Mouse (Mus musculus): ENCODE measurements around the gene Vwc2l. TPM values are rescaled to one million over a fixed set of nuclear protein-coding genes. Genes with fewer than 3 reads are reported as not detected.
A peak's percentile ranks its signal among the peaks of the same experiment; 100 is the strongest.

The Vwc2l gene
- polyA plus RNA-seq (2015; fragmentation: Nextera tagmentation; extraction: Ambion mirVana): 0.07 TPM in 1 of 2 replicates, not detected in the other

DNA sequence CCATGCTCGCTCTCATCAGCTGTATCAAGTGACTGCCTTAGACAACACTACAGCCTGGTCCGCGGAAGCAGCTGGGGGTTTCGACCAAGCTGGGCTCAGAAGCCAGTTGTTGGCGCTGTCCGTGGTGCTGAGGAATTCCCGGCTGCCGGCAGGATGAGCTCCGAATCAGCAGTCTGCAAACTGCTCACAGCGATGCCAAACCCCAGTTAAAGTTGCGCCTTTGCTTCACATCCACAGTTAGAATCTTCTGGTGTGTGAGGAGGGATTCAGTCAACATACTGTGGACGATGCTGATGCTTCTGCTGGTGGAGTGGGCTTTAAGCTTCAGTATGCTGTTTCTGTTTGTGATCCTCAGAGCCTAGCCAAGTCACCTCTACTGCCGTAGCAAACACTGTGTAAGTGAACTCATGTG is at the start of gene Vwc2l:
Vwc2l (plus strand) TSS at position 61 of the 412 bp plus-strand sequence.
- peak; percentile 4 for DNase-seq (ENCODE audit: low spot score)

DNA sequence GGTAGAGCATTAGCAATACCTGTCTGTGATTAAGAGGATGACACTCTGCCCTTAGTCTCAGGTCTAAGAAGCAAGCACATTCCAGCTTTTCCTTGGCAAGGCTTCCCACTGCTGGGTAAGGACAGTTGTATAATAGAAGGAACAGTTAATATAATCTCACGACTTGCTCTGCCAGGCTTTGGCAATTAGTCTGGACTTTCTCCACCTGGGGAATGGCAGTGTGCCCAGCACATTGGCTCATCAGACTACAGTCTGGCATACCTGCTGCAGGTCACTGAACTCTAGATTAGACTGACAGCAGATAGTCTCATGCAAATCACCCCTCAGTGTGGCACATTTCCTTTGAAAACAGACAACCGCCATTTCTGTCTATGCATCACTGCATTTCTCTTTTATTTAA is 33.0 kb upstream of the Vwc2l start:
- no peak for DNase-seq (ENCODE audit: low spot score)

DNA sequence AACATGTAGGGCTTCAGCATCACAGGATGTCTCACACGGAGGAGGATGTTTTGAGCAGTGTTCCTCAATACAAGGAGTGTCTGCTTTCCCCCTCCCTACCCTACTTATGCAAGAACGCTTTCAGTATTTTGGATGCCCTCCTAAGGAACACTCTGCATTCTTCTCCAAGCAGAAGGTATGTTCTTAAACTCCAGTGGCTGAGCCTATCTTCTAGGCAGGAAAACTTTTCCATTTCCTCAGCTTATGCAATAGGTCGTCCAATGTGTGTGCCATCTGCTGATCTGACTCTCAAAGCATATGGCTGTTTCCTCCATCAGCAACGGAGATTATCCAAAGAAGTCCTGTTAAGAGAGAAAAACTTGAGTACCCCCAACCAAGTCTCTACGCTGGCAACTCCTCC is 25.2 kb upstream of the Vwc2l start:
- no peak for DNase-seq (ENCODE audit: low spot score)

DNA sequence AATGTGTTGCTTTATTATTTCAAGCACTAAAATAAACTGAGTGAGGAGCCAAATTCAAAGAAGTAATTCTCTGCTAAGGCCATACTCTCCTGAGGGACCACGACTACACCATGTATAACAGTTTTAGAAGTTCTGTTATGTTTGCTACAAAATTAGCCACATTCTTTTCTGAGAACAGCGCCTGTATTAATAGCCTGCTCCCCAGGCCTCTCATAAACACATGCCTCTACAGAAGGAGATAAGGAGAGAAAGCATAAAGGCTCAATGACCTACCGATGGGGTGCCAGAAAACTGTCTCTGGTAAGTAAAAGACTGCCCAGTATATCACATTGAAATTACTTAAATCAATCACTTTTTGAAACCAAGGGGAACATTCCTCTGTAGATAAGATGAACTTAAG is 21.6 kb upstream of the Vwc2l start:
- no peak for DNase-seq (ENCODE audit: low spot score)

DNA sequence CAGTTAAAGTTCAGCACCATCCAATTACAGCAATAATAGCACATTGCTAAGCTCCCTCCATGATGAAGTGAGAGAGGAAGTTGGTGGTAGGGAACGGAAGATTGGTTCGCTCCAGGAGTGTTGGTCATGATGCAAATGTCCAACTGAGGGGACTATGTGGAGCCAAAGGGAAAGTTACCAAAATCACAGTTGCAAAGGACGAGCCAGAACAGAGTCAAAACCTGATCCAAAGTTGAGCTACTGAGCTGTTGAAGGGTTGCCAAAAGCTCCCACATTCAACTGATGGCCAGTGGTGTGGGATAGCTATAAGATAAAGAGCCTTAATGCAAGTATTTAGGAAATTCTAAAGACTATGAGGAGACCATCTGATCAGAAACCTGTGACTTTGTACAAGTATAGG is 19.7 kb upstream of the Vwc2l start:
- DNase-seq (ENCODE audit: low spot score): no peak

DNA sequence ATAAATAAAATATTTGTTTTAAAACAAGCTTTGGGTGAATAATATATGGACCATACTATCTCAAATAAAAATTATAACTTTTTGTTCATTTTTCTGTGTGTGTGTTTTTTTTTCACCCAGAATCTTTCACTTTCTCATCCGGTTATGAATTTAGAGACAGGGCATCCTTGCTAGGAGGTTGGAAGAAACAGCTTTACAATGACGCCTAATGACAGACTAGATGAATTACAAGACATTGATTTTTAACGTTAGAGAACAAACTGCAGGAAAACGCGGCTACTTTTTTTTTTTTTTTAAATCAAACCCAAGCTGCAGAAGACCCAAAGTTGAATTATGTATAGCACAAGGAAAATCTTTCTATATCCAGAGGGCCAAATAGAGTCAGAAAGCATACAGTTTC is 470 bp upstream of the Vwc2l start:
- DNase-seq (ENCODE audit: low spot score): no peak

DNA sequence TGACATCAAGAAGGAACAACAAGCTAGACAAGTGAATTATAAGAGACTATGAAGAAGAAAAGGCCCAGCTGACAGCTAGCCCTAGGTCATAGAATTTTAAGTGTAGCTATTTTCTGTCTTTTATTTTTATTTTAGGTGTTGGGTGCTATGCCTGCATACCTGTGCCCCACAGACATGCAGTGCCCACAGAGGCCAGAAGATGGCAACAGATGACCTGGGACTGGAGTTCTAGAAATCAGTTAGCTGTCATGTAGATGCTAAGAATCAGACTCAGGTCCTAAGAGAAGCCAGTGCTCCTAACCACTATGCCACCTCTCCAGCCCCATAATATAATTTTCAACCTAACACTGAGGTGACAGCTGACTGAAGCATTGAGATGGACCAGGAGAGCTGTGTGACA is 61.6 kb downstream of the Vwc2l start:
- no peak for DNase-seq (ENCODE audit: low spot score)

DNA sequence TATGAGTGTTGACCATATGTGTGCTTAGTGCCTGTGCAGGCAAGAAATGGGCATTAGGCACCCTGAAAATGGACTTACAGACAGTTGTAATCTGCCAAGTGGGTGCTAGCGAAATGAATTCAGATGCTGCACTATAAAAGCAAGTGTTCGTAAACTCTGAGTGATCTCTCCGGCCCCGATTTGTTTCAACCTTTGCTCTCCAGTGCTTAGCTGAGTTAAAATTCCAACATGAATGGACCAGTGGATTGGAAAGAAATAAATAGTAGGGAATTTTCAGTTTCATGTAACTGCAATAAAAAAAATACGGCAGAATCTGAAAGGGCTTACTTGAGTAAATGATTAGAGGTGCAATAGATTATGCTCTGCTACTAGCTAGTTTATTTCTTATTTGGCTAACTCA is 66.1 kb downstream of the Vwc2l start:
- no peak for DNase-seq (ENCODE audit: low spot score)

DNA sequence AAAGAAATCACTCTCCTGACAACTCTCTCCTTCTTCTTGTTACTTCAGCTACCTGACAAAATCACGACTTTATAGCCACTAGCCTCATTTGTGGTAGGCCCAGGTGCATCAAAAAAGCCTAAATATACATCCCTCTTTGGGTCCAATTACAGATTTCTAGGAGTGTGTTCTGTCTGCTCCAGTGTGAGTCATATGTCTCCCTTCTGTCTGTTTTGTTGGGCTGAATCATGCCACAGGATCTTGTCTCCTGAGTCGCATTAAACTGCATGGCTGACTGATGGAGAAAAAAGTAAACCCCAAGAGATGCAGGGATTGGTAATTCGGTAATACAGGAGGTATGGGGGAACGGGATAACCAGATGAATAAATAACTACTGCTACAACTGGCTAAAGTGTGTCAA is 69.6 kb downstream of the Vwc2l start:
- DNase-seq (ENCODE audit: low spot score): no peak

DNA sequence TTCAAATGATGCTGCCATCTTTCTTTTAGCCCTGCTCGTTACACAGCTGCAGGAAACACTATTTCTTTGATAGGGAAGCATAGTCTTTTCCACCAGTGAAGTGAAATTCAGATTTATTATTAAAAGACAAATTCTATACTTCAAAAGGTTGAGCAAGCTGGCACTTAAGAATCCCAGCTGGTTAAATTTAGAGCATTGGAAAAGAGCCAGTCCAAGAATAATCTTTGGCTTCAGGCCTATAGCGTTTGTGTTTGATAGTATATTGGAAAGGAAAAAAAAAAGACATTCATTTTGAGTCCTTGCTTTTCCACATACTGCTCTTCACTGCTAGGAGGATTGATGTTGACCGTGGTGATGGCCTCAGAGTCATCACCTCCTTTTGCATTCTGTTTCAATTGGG is 77.9 kb downstream of the Vwc2l start:
- no peak for DNase-seq (ENCODE audit: low spot score)

DNA sequence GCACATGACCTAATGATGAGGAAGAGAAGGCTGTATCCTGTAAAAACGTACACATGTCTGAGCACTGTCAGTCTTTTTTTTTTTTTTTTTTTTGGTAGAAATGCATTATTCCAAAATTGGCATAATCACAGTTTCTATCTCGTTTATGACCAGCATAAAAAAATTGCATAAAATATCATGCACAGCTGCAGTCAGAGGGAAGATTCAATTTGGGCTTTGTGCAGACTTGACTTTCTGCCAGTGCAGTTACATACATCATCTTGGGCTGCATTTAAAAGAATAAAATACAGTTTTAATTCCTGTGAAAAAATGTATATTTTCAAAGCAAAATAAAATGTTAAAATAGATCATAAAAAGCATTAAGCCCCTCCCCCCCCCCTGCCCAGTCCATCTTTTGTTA is 97.6 kb downstream of the Vwc2l start:
- no peak for DNase-seq (ENCODE audit: low spot score)

DNA sequence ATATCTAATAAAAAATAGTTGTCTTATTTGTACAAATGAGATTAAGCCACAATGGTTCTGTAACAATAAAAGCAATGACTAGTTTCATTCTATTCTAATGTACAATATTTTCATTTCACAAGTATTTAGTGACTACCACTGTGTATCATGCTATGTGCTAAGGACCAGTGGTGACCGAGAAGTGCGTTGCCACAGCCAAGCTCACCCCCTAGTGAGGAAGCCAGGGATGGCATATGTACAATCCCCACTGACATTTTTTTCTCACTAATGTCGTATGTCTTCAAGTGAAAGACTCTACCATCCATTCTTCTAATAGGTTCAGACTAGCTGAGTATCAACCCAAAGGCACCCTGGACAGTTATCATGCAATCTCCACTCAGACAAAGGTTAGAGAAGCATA is 107.7 kb downstream of the Vwc2l start:
- no peak for DNase-seq (ENCODE audit: low spot score)

DNA sequence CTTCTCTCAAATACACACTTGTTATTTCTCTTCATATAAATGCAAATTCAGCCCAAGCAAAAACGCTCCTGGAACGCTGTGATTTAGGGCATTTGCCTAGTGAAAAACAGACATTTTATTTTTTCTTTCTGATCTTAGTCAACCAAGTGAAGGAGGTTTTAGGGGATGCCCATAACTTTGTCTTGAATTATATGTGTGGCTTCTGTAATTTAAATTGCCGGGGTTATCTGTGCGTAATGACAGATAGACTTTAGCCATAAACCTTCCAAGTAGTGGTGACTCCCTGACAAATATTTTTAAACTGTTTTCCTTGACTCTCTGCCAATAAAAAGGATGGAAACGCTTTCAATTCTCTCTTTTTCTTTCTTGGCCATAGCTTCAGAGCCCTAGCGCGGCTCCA is 116.7 kb downstream of the Vwc2l start:
- DNase-seq (ENCODE audit: low spot score): no peak

DNA sequence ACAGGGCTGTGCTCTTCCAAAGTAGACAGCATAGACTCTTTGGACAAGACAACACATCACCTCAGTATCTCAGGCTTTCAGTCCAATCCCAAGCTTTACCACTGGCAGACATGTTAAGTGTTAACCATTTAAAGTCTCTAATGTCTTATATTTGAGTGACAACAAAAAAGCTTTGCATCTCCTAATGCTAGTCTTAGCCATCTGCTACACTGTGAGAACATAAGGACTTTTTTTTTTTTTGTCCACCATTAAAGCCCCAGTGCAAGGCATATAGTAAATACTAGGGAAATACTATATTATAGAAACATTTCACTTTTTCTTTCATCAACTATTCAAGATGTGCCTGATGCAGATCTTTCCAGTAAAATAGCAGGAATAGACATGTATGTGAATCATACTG is 119.8 kb downstream of the Vwc2l start:
- DNase-seq (ENCODE audit: low spot score): no peak

DNA sequence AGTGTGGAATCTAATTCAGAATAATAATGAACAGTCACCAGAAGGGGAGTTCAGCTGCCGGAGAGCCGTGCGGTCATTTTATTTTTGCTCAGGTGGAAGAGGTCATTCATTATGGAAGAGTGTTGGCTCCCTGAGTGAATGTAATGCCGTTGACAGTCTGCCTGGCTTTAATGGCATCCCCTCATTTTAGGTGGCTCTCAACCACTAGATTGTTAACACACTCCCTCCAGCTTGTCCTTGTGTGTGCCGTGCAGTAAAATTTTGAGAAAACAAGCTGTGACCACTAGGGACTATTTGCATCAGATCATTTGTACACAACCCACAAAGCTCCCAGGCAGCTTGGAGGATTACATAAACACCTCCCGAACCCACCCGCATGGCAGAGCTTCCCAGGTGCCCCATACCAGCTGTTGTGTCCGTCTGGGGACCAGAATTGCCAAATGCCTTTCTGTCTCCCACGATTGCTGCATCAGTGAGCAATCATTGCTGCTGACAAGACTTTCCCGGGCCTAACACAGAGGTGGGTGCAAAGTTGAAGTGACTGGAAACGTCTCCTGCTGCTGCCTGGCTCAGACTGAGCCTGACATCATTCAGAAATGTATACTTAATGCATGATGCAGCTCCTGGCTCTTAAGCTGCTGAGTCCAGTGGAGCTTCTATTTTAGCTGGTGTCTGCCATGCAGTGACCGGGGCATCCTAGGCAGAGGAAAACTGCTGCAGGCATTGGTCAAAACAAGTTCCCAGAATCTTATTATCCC is 126.3 kb downstream of the Vwc2l start:
- DNase-seq (ENCODE audit: low spot score): no peak

DNA sequence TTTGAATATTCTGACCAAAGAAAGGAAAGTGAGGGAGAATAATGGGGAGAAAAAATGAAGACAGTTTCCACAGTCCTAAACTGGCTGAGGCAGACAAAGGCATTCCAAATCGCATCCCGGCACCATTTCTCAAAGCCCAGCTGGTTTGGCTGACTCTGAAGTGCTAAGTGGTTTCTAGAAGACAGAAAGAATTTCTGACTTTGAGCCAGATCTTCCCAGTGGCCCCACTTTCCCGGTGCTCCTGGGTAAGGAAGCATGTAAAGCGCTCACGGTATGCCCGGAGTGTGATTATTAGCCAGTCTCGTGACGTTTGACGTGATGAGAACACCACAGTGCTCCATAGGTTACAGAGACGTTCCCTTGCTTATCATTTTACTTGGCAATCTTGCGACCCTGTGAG is 127.9 kb downstream of the Vwc2l start:
- DNase-seq (ENCODE audit: low spot score): no peak

DNA sequence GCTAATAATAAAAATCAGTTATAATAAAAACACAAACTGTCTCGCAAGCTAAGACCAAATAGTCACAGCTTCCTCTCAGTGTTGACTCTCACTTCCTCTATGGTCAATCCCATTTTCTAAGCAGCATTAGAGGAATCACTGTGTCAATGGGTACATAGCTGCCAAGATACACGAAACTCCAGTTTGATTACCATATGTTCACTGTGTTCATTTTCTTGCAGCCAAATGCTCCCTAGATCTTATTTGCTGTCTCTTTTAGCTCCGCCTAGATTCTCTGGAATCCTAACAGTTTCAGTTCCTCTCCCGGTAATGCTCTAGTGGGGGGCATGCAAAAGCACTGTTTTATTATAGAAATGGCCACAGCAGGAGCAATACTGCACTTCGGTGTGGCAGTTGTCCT is 130.4 kb downstream of the Vwc2l start:
- DNase-seq (ENCODE audit: low spot score): no peak

DNA sequence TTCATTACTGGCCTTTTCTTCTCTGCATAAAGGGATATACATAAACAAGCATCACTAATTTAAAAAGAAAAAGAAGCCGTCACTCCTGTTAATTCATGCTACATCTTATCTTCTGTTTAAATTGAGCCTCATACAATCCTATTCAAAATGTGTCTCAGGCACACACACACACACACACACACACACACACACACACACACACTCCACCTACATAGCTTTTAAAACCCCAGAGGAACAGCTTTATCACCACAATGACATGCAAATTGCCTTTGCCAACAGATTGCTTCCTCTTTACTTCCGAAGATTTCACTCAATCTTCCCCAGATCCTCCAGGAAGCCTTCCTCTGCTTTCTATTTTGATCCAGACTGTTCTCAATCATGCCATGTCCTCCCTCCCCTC is 136.2 kb downstream of the Vwc2l start:
- DNase-seq (ENCODE audit: low spot score): no peak

DNA sequence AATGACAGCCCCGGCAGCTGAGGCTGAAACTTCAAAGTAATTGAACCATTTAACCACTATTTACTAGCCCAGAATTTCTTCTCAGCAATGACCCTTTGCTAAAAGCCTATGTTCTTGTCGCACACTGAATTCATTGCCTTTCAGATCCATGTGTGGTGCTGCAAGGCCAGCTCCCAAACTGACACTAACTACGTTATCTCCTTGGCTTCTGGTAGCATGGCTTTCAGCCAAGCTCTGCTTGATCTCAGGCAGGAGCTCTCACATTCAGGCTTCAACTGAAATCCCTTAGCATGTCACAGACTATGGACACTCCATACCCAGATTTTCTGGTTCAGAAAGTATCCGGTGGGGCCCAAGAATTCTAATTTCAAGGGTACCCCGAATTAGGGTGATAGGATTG is 140.6 kb downstream of the Vwc2l start:
- DNase-seq (ENCODE audit: low spot score): no peak

DNA sequence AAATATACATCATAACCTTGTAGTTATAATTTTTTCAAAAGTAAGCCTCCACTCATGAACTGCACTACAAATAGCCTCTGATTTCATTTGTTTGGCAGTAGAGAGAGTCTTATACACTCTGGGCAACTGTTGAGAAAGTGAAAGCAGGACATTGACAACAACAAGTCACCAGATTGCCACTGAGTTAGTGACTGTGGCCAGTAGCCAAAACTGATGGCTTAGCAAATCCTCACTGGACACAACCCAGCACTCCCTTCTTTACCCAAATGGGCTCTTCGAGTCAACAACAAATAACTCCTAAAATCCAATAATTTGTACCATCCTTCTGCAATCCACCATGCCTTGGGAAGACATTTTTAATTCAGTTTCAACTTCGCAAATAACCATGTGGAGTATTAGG is 155.0 kb downstream of the Vwc2l start:
- DNase-seq (ENCODE audit: low spot score): no peak

DNA sequence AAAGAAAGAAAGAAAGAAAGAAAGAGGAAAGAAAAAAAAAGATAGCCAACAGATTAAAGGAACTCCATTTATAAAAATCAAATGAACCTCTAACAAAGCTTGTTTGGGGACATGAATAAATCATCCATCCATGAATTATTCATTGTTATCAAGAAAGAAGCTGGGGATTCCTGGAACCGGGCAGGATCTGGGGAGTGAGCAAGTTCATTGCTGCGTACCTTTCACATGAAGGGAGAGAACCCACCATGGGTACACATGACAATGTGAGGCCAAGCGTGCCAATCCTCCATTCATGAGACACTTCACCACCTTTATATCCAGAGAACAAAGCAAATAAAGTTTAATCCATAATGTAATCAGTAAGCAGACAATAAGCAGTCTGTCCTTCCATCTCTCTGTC is 155.8 kb downstream of the Vwc2l start:
- DNase-seq (ENCODE audit: low spot score): no peak

DNA sequence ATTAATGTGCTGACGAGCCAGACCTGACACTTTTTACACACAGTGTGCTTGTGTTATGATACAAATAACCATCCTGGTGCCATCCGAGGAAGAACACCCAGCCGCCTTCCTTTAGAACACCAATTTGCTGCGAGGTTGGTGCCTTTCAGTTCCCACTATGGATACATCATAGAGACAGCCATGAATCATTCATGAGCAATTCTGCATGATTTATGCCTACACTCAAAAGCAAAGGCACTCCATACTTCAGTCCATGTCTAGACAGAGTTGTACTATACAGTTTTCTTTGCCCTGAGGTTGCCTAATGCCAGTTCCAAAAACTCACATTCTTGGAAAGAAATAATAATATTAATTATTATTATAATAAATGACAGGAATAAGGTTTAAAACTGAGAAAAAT is 158.6 kb downstream of the Vwc2l start:
- no peak for DNase-seq (ENCODE audit: low spot score)

DNA sequence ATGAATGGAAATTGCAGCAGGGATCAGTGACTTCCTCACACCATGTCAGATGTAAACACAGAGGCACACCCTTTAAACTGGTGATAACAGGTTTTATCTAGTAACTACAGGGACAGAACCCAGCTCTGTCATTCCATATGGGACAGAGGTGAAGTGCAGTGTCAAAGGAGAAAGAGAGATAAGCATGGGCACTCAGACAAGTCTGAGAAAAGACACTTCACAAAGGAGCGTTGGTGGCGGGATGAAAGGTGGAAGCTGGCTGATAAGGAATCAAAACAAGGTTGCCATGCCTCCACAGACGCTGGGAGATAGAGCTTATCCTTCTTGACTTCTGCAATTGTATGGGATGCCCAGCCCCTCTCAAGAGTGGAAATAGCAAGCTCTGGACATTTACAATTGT is 176.8 kb downstream of the Vwc2l start:
- DNase-seq (ENCODE audit: low spot score): no peak

DNA sequence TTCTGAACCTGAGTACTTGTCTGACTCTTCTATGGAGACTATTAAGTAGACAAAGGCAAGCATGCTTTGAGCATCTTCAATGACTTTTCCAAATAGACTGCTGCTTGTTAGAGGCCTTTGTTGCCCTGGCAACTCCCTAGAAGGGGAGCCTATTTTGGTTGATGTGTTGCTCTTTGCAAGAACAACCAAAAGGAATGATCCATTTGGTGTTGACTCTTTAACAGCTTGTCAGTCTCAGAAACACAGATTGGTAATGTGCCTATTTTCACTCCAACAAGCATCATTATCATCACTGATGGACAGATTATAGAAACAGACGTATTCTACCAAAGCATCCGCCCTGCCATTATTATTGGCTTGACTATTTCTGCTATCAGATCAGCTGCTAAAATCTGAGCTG is 181.9 kb downstream of the Vwc2l start:
- no peak for DNase-seq (ENCODE audit: low spot score)
